Comparison of ENCODE assay signal across 12 mouse cellular contexts in genomic region chr10:23780539-23781275, GRCm38 (mm10). TPM values are rescaled to one million over a fixed set of nuclear protein-coding genes. Genes with fewer than 3 reads are reported as not detected.
A peak's percentile ranks its signal among the peaks of the same experiment; 100 is the strongest.
DNase-seq lines count a peak whose midpoint lies in the region; ATAC-seq and TF ChIP-seq lines count a peak whose summit lies in the region.
"Had no signal": no experiment of that assay in that cellular context is flagged by ENCODE, and none has a peak within 500 bp of the region (broad histone marks: within the 10 kb centered on the region; RNA-seq: fewer than 3 reads in every experiment).

No protein-coding gene starts in this region.

- no peak overlapping the region for H3K4me3 ChIP-seq in midbrain, embryonic 14.5 days (replicated peaks; ENCODE audit: low read depth, low read length)
- H3K4me3 ChIP-seq in midbrain, embryonic 10.5 days: no peak overlapping the region
- H3K4me3 ChIP-seq in intestine, embryonic 15.5 days (replicated peaks): no peak overlapping the region
- no peak overlapping the region for H3K4me3 ChIP-seq in stomach, embryonic 16.5 days (replicated peaks; ENCODE audit: low read length)
- no peak overlapping the region for H3K4me3 ChIP-seq in cerebellum, adult 2 months (replicated peaks; ENCODE audit: insufficient read depth, low read depth, low read length)
- H3K4me3 ChIP-seq: midbrain, embryonic 15.5 days had no signal

- no peak for TF ChIP-seq POLR2A in cerebellum, adult 2 months (IDR thresholded peaks at IDR 0.05; ENCODE audit: borderline replicate concordance, insufficient read depth, low read length)

- H3K9me3 ChIP-seq in midbrain, embryonic 14.5 days (ENCODE audit: control insufficient read depth, low read length): no peaks in the 10 kb centered on the region
- H3K9me3 ChIP-seq in midbrain, embryonic 10.5 days (replicated peaks): no peaks in the 10 kb centered on the region
- H3K9me3 ChIP-seq in intestine, embryonic 15.5 days: no peaks in the 10 kb centered on the region
- no peaks in the 10 kb centered on the region for H3K9me3 ChIP-seq in stomach, embryonic 16.5 days (replicated peaks; ENCODE audit: control insufficient read depth, low read length)
- H3K9me3 ChIP-seq: midbrain, embryonic 15.5 days had no signal

- peaks cover 43% of the 10 kb centered on the region for H3K36me3 ChIP-seq in midbrain, embryonic 14.5 days (ENCODE audit: control insufficient read depth, insufficient read depth, low read length)
- H3K36me3 ChIP-seq in midbrain, embryonic 10.5 days: peaks cover 54% of the 10 kb centered on the region
- H3K36me3 ChIP-seq in intestine, embryonic 15.5 days: peaks cover 14% of the 10 kb centered on the region
- H3K36me3 ChIP-seq in stomach, embryonic 16.5 days (ENCODE audit: control insufficient read depth, insufficient read depth, low read length): peaks cover 22% of the 10 kb centered on the region

- 89% methylated on average over 6 of the region's 6 CpGs for WGBS in midbrain, embryonic 14.5 days
- 87% methylated on average over 6 of the region's 6 CpGs for WGBS in midbrain, embryonic 10.5 days
- 79% methylated on average over 6 of the region's 6 CpGs for WGBS in intestine, embryonic 15.5 days
- WGBS in stomach, embryonic 16.5 days: 80% methylated on average over 6 of the region's 6 CpGs
- 88% methylated on average over 6 of the region's 6 CpGs for WGBS in cerebellum, adult 2 months

- H3K9ac ChIP-seq in midbrain, embryonic 14.5 days (replicated peaks; ENCODE audit: low read length): no peak overlapping the region
- H3K9ac ChIP-seq in intestine, embryonic 15.5 days: no peak overlapping the region
- no peak overlapping the region for H3K9ac ChIP-seq in stomach, embryonic 16.5 days (ENCODE audit: low read length)
- H3K9ac ChIP-seq: midbrain, embryonic 15.5 days had no signal

- H3K27me3 ChIP-seq in midbrain, embryonic 14.5 days (ENCODE audit: control insufficient read depth, insufficient read depth, low read length): no peaks in the 10 kb centered on the region
- no peaks in the 10 kb centered on the region for H3K27me3 ChIP-seq in midbrain, embryonic 10.5 days (ENCODE audit: low read depth, poor library complexity, severe bottlenecking)
- H3K27me3 ChIP-seq in intestine, embryonic 15.5 days (replicated peaks): no peaks in the 10 kb centered on the region
- no peaks in the 10 kb centered on the region for H3K27me3 ChIP-seq in stomach, embryonic 16.5 days (ENCODE audit: control insufficient read depth, insufficient read depth, low read length)
- H3K27me3 ChIP-seq in cerebellum, adult 2 months (ENCODE audit: control insufficient read depth, insufficient read depth, low read length): no peaks in the 10 kb centered on the region
- H3K27me3 ChIP-seq: midbrain, embryonic 15.5 days had no signal

- H3K4me1 ChIP-seq in midbrain, embryonic 14.5 days (ENCODE audit: control insufficient read depth, insufficient read depth, low read length): peaks cover under 1% of the 10 kb centered on the region
- peaks cover 11% of the 10 kb centered on the region for H3K4me1 ChIP-seq in midbrain, embryonic 10.5 days
- H3K4me1 ChIP-seq in intestine, embryonic 15.5 days (replicated peaks): peaks cover 7% of the 10 kb centered on the region; the same call in 1 of the 2 replicates
- H3K4me1 ChIP-seq in stomach, embryonic 16.5 days (ENCODE audit: control insufficient read depth, insufficient read depth, low read length): peaks cover 17% of the 10 kb centered on the region
- H3K4me1 ChIP-seq in cerebellum, adult 2 months (ENCODE audit: control insufficient read depth, insufficient read depth, low read length): 0 out of 2 replicates have a peak, but pooled peaks cover under 1% of the 10 kb centered on the region

- peak; percentile 57 for DNase-seq in embryo, embryonic 10 days (ENCODE audit: low spot score)
- DNase-seq in embryo, embryonic 10.5 days (ENCODE audit: low spot score): no peak
- no peak for DNase-seq in midbrain, embryonic 14.5 days
- no peak for DNase-seq in midbrain, embryonic 10.5 days (ENCODE audit: low spot score)
- DNase-seq in cerebellum, adult 2 months: no peak
- DNase-seq in retina, postnatal 1 day: no peak
- DNase-seq: adrenal gland, adult 2 months; cerebellum, adult 9-10 months; heart, postnatal 10 days had no signal

- no peak for TF ChIP-seq CTCF in cerebellum, adult 2 months (IDR thresholded peaks at IDR 0.05; ENCODE audit: borderline replicate concordance, insufficient read depth, low read depth, low read length)

- no peak overlapping the region for H3K4me2 ChIP-seq in midbrain, embryonic 14.5 days (ENCODE audit: low read length)
- H3K4me2 ChIP-seq in intestine, embryonic 15.5 days (replicated peaks): no peak overlapping the region
- H3K4me2 ChIP-seq in stomach, embryonic 16.5 days (ENCODE audit: low read depth, low read length): no peak overlapping the region
- H3K4me2 ChIP-seq: midbrain, embryonic 15.5 days had no signal

- no peak overlapping the region for H3K27ac ChIP-seq in midbrain, embryonic 14.5 days (replicated peaks; ENCODE audit: low read depth, low read length)
- H3K27ac ChIP-seq in midbrain, embryonic 10.5 days (replicated peaks): no peak overlapping the region
- no peak overlapping the region for H3K27ac ChIP-seq in intestine, embryonic 15.5 days
- no peak overlapping the region for H3K27ac ChIP-seq in stomach, embryonic 16.5 days (ENCODE audit: low read length)
- no peak overlapping the region for H3K27ac ChIP-seq in cerebellum, adult 2 months (ENCODE audit: insufficient read depth, low read length)
- H3K27ac ChIP-seq: midbrain, embryonic 15.5 days had no signal

- 0 out of 2 replicates have a peak, but pooled peaks have one; percentile 7 for ATAC-seq in midbrain, embryonic 14.5 days (ENCODE audit: low FRiP score, low TSS enrichment)
- ATAC-seq in intestine, embryonic 15.5 days: peak; percentile 50
- ATAC-seq in stomach, embryonic 16.5 days (ENCODE audit: insufficient read depth, low FRiP score): peak; percentile 48; the same call in 1 of the 2 replicates
- ATAC-seq: midbrain, embryonic 15.5 days had no signal

RNA-seq across cellular contexts. Expression of gene Rps12, which starts 6.4 kb away (rescaled TPM):
- 119 and 123 TPM in 2 replicates for polyA plus RNA-seq in midbrain, embryonic 14.5 days (2014; fragmentation: Nextera tagmentation; extraction: Ambion mirVana)
- 112 and 145 TPM in 2 replicates for polyA plus RNA-seq in midbrain, embryonic 10.5 days (2016; fragmentation: Nextera tagmentation; extraction: Ambion mirVana)
- 195 and 208 TPM in 2 replicates for polyA plus RNA-seq in intestine, embryonic 15.5 days (2015; fragmentation: Nextera tagmentation; extraction: Ambion mirVana)
- polyA plus RNA-seq in stomach, embryonic 16.5 days (2015; fragmentation: Nextera tagmentation; extraction: Ambion mirVana): 152 and 178 TPM in 2 replicates
- 979 and 1,058 TPM in 2 replicates for polyA plus RNA-seq in cerebellum, adult 2 months (2012; rRNA removed)

RNA-seq across cellular contexts. Expression of gene Slc18b1, which starts 16.1 kb away (rescaled TPM):
- polyA plus RNA-seq in midbrain, embryonic 14.5 days (2014; fragmentation: Nextera tagmentation; extraction: Ambion mirVana): 16.4 and 21.2 TPM in 2 replicates
- polyA plus RNA-seq in midbrain, embryonic 10.5 days (2016; fragmentation: Nextera tagmentation; extraction: Ambion mirVana): 10.4 and 12.2 TPM in 2 replicates
- 15.8 and 17.0 TPM in 2 replicates for polyA plus RNA-seq in intestine, embryonic 15.5 days (2015; fragmentation: Nextera tagmentation; extraction: Ambion mirVana)
- polyA plus RNA-seq in stomach, embryonic 16.5 days (2015; fragmentation: Nextera tagmentation; extraction: Ambion mirVana): 15.4 and 18.3 TPM in 2 replicates
- 17.6 and 18.1 TPM in 2 replicates for polyA plus RNA-seq in cerebellum, adult 2 months (2012; rRNA removed)
